Mouse (Mus musculus) lung, adult 2 months (tissue): ENCODE measurements around the gene Sesn2.

Experiments
- CTCF ChIP-seq: fragments of 200-500 bp; IDR thresholded peaks from 2 replicates; pipeline ENCODE4 v1.5.1; 2011; ENCODE audit warnings: mild to moderate bottlenecking, low read length, control low read depth; ENCODE audit not compliant: insufficient read depth
- POLR2A ChIP-seq: fragments of 200-500 bp; IDR thresholded peaks from 2 replicates; pipeline ENCODE4 v1.6.1; 2011; ENCODE audit warnings: low read depth, mild to moderate bottlenecking, control low read depth, low read length, borderline replicate concordance; ENCODE audit errors: extremely low read depth

DNA sequence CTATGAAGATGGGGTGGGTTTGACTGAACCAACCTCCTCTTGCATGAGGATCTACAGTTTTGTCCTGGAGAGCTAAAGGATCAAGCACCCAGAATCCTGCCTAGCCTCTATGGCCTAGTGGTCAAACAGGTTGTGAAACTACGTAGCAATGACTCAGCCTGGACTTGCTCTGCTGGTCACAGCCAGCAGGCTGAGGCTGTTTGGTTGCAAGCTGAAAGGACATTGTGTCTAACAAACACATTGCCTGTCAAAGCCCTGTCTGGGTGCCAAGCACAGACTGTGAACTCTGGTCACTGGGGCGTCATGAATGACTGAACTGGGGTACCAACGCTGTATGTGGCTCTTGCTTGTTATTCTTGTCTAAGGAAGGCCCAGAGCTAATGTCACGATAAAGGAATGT is 35.7 kb downstream of the Sesn2 start:
- no peak for TF ChIP-seq CTCF
- no peak for TF ChIP-seq POLR2A
